Mouse (Mus musculus): ENCODE measurements at regions not wholly inside any gene's neighbourhood (a gene's known extent, or its start where the extent isn't known, plus 50 kb on each side); places are given as distances from the start of the nearest gene placed in this dataset.

DNA sequence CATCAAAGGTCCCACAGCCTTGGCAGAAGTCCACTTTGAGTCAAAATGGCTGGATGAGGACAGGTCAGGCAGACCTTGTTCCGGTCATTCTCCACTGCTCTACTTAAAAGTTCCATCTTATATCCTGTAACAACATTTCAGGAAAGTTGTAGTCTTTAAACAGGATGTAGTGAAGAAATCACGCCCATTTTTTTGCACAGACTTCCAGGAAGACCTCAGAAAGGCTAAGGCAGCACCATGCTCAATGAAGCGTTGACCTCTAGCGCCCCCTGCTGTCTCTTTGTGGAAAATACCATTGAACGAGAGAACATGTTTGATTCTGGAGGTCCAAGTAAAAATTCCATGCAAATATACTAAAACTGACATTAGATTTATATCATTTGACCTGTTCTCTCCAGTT, 56.6 kb upstream of the Tmem14a start:
- Histone ChIP-seq H3K36me3 (ENCODE audit: control insufficient read depth in 1 of 2, insufficient read depth in 2 of 2, low read length in 2 of 2) (no peaks in the 10 kb centered on the region), H3K9me3 (replicated peaks; ENCODE audit: insufficient read depth, low read length) (no peaks in the 10 kb centered on the region), H3K4me3 (ENCODE audit: control insufficient read depth in 1 of 2, insufficient read depth in 1 of 2, low read depth in 2 of 2, low read length in 2 of 2) (no peak overlapping the region), H3K79me2 (ENCODE audit: control insufficient read depth, insufficient read depth, low read length, poor library complexity) (no peaks in the 10 kb centered on the region), H3K4me1 (ENCODE audit: control insufficient read depth in 1 of 2, insufficient read depth in 2 of 2, low read length in 2 of 2) (0 out of 4 replicates have a peak, but pooled peaks cover 0 to 3% of the 10 kb centered on the region in 2 experiments), H3K9ac (ENCODE audit: control insufficient read depth, low read depth, low read length, poor library complexity, severe bottlenecking) (no peak overlapping the region), H3K27ac (ENCODE audit: control insufficient read depth, low read depth, low read length) (no peak overlapping the region), H3K27me3 (ENCODE audit: control insufficient read depth in 1 of 2, insufficient read depth in 2 of 2, low read length in 2 of 2) (peaks cover 0 to 2% of the 10 kb centered on the region in 2 experiments; a peak in 3 of 4 replicates)
- no peak for TF ChIP-seq MYB (IDR thresholded peaks at IDR 0.05; ENCODE audit: low read depth, low read length)
- TF ChIP-seq CHD2 (IDR thresholded peaks at IDR 0.05; ENCODE audit: low read length): no peak
- TF ChIP-seq GABPA (IDR thresholded peaks at IDR 0.05; ENCODE audit: low read depth, low read length): no peak
- no peak for TF ChIP-seq ZKSCAN1 (IDR thresholded peaks at IDR 0.05; ENCODE audit: low read depth, low read length)
- peak; percentile 97 for TF ChIP-seq SMC3 (IDR thresholded peaks at IDR 0.05; ENCODE audit: low read depth, low read length)
- no peak for TF ChIP-seq POLR2AphosphoS5 (IDR thresholded peaks at IDR 0.05; ENCODE audit: borderline replicate concordance, low read depth, low read length)
- TF ChIP-seq KAT2A (conservative IDR thresholded peaks at IDR 0.05; ENCODE audit: low read depth, low read length): no peak
- TF ChIP-seq TBP (IDR thresholded peaks at IDR 0.05; ENCODE audit: low read depth, low read length): no peak
- peak; percentile 76 to 90 (median 83) for TF ChIP-seq CTCF (IDR thresholded peaks at IDR 0.05 in 2 of 3, conservative IDR thresholded peaks at IDR 0.05 in 1 of 3; ENCODE audit: control insufficient read depth in 1 of 3, insufficient read depth in 1 of 3, low read depth in 2 of 3, low read length in 3 of 3, poor library complexity in 1 of 3, severe bottlenecking in 1 of 3)
- TF ChIP-seq SIN3A (IDR thresholded peaks at IDR 0.05; ENCODE audit: low read length): no peak
- no peak for TF ChIP-seq TCF12 (IDR thresholded peaks at IDR 0.05; ENCODE audit: low read depth, low read length)
- TF ChIP-seq ZC3H11A (IDR thresholded peaks at IDR 0.05; ENCODE audit: low read depth, low read length): peak; percentile 96
- 0 out of 2 replicates have a peak, but pooled peaks have one; percentile 26 for TF ChIP-seq ZNF384 (IDR thresholded peaks at IDR 0.05; ENCODE audit: low read depth, low read length)
- peak; percentile 97 for TF ChIP-seq RAD21 (IDR thresholded peaks at IDR 0.05; ENCODE audit: low read depth, low read length)
- no peak for TF ChIP-seq NELFE (IDR thresholded peaks at IDR 0.05; ENCODE audit: low read depth, low read length)
- peak; percentile 75 for DNase-seq (ENCODE audit: low read depth, low spot score)

- peak; percentile 77 for DNase-seq (ENCODE audit: low read depth, low spot score)
- Histone ChIP-seq H3K9ac (ENCODE audit: control insufficient read depth, low read depth, low read length, poor library complexity, severe bottlenecking) (no peak overlapping the region), H3K4me3 (ENCODE audit: control insufficient read depth in 1 of 2, insufficient read depth in 1 of 2, low read depth in 2 of 2, low read length in 2 of 2) (0 out of 4 replicates have a peak overlapping the region, but pooled peaks of 1 of the 2 experiments have one; percentile 1), H3K36me3 (ENCODE audit: control insufficient read depth in 1 of 2, insufficient read depth in 2 of 2, low read length in 2 of 2) (no peaks in the 10 kb centered on the region), H3K27me3 (ENCODE audit: control insufficient read depth in 1 of 2, insufficient read depth in 2 of 2, low read length in 2 of 2) (peaks cover 0 to 2% of the 10 kb centered on the region in 2 experiments; a peak in 2 of 4 replicates), H3K79me2 (ENCODE audit: control insufficient read depth, insufficient read depth, low read length, poor library complexity) (no peaks in the 10 kb centered on the region), H3K27ac (ENCODE audit: control insufficient read depth, low read depth, low read length) (no peak overlapping the region), H3K9me3 (replicated peaks; ENCODE audit: insufficient read depth, low read length) (no peaks in the 10 kb centered on the region), H3K4me1 (ENCODE audit: control insufficient read depth in 1 of 2, insufficient read depth in 2 of 2, low read length in 2 of 2) (0 out of 4 replicates have a peak, but pooled peaks cover 0 to 3% of the 10 kb centered on the region in 2 experiments)
- TF ChIP-seq ETS1 (IDR thresholded peaks at IDR 0.05; ENCODE audit: low read depth, low read length) (no peak), SMC3 (IDR thresholded peaks at IDR 0.05; ENCODE audit: low read depth, low read length) (peak; percentile 88), SIN3A (IDR thresholded peaks at IDR 0.05; ENCODE audit: low read length) (no peak), NRF1 (IDR thresholded peaks at IDR 0.05; ENCODE audit: insufficient read depth, low read depth, low read length, poor library complexity, severe bottlenecking) (peak; percentile 57), USF1 (IDR thresholded peaks at IDR 0.05; ENCODE audit: low read depth, low read length) (no peak), GATA1 (IDR thresholded peaks at IDR 0.05; ENCODE audit: low read depth, low read length) (no peak), EP300 (IDR thresholded peaks at IDR 0.05; ENCODE audit: low read depth in 1 of 2, low read length in 2 of 2) (no peak), GABPA (IDR thresholded peaks at IDR 0.05; ENCODE audit: low read depth, low read length) (no peak), KAT2A (conservative IDR thresholded peaks at IDR 0.05; ENCODE audit: low read depth, low read length) (no peak), TBP (IDR thresholded peaks at IDR 0.05; ENCODE audit: low read depth, low read length) (no peak), ZC3H11A (IDR thresholded peaks at IDR 0.05; ENCODE audit: low read depth, low read length) (peak; percentile 53), POLR2A (IDR thresholded peaks at IDR 0.05; ENCODE audit: control insufficient read depth in 1 of 2, insufficient read depth in 1 of 2, low read depth in 1 of 2, low read length in 2 of 2, poor library complexity in 1 of 2) (no peak), CHD1 (IDR thresholded peaks at IDR 0.05; ENCODE audit: low read depth, low read length) (no peak), ZMIZ1 (IDR thresholded peaks at IDR 0.05; ENCODE audit: low read depth, low read length) (no peak), ZKSCAN1 (IDR thresholded peaks at IDR 0.05; ENCODE audit: low read depth, low read length) (no peak), HCFC1 (IDR thresholded peaks at IDR 0.05; ENCODE audit: low read depth, low read length) (no peak), POLR2AphosphoS2 (IDR thresholded peaks at IDR 0.05; ENCODE audit: low read length) (no peak), CTCF (IDR thresholded peaks at IDR 0.05 in 2 of 3, conservative IDR thresholded peaks at IDR 0.05 in 1 of 3; ENCODE audit: control insufficient read depth in 1 of 3, insufficient read depth in 1 of 3, low read depth in 2 of 3, low read length in 3 of 3, poor library complexity in 1 of 3, severe bottlenecking in 1 of 3) (peak; percentile 66 to 85 (median 82)), E2F4 (IDR thresholded peaks at IDR 0.05; ENCODE audit: borderline replicate concordance, low read depth, low read length) (no peak), MEF2A (IDR thresholded peaks at IDR 0.05; ENCODE audit: extremely low read depth, insufficient replicate concordance, low read depth, low read length, poor library complexity, severe bottlenecking) (no peak), NELFE (IDR thresholded peaks at IDR 0.05; ENCODE audit: low read depth, low read length) (no peak), RAD21 (IDR thresholded peaks at IDR 0.05; ENCODE audit: low read depth, low read length) (peak; percentile 79), MAFK (IDR thresholded peaks at IDR 0.05; ENCODE audit: borderline replicate concordance, low read depth, low read length) (no peak), UBTF (IDR thresholded peaks at IDR 0.05; ENCODE audit: borderline replicate concordance, insufficient read depth, low read depth, low read length) (no peak)
Observed at GRCm38 (mm10) chr1:21166287-21166733, 52.1 kb upstream of the Tmem14a start.
